Mouse (Mus musculus): ENCODE results near the gene Tns3. TPM values are rescaled to one million over a fixed set of nuclear protein-coding genes. Genes with fewer than 3 reads are reported as not detected.

Tns3 gene
- total RNA-seq, 2 experiments from 2014 or later, result 33.6 to 40.1 TPM

- intact Hi-C loops (cut with DNase I), result no loop called here
- DNase-seq (ENCODE audit: extremely low spot score in 1 of 2, low spot score in 2 of 2), result no peak
- no peak for TF ChIP-seq CTCF (IDR thresholded peaks at IDR 0.05)
- Histone ChIP-seq H3K4me3 (no peak overlapping the region), H3K27ac (no peak overlapping the region)
These were observed 192.8 kb downstream of the Tns3 start for GRCm38 (mm10) chr11:8471535-8471934.

DNA sequence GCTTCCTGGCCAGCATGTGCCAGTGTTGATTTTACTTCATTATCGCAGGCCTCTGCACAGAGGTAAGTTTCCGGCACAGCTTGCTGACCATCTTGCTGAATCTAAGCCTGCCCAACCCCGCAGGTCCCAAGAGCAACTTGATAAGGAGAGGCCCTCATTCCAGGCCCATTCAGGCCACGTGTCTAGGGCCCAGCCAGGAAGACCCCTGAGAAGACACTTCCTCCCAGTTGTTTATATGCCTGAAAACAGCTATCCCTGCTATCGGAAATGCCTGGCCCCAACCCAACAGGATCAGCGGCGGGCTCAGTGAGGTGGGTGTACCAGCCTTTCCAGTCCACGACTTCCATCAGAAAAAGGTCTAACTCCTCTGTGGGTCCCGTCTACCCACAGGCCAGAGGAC is 194.8 kb downstream of the Tns3 start:
- H3K4me3 ChIP-seq, result no peak overlapping the region
- no peak for TF ChIP-seq CTCF (IDR thresholded peaks at IDR 0.05)
- DNase-seq (ENCODE audit: extremely low spot score in 1 of 2, low spot score in 2 of 2), result no peak
- intact Hi-C loops (cut with DNase I), result loop anchor here (2.0 kb wide), 1 partner anchor 53 kb away; no protein-coding TSS in a partner anchor
- no peak overlapping the region; the same call in 1 of the 2 replicates for H3K27ac ChIP-seq

DNA sequence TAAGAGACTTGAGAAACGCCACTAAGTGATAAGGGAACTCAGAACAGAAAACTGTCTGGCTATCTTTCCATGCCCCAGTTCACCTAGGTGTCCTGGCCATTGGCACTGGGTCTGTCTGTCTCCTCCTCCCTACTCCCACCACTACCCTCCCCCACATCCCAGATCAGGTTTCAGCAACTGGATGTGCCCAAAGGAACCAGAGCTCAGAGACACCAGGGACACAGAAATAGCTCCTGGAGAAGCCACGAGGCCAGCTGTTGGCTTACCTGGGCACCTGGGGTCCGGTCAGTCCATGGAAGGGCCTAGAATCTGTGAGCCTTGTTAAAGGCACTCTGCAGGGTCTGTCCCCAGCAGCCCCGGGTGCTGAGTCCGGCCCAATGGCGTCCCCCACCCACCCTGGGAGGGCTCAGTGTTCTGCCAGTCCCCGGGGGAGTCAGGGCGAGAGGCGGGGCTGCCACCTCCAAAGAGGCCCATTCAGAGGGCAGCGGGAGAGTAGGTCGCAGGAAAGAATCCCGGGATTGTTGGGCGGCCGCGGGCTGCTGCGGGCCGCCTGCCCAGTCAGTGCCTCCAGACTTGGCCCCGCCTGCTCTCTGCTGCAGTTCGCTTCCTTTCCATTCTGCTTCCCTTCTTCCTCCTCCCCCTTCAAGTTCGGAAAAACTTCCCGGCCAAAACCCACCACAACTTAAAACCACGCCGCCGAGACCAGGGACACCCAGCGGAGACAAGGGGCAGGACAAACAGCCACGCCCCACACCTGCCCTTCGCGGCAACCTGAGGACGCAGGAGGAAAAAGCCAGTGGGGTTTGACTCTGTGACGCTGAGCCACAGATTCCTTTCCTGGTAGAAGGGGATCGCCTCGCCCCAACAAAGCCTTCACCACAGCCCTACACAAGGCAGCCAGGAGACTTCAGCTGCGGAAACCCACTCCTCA is 195.9 kb downstream of the Tns3 start:
- Histone ChIP-seq H3K27ac (peak overlapping the region; percentile 83), H3K4me3 (peak overlapping the region; percentile 46)
- TF ChIP-seq CTCF (IDR thresholded peaks at IDR 0.05), result no peak
- intact Hi-C loops (cut with DNase I), result loop anchor here (2.0 kb wide), 1 partner anchor 54 kb away; no protein-coding TSS in a partner anchor
- DNase-seq (ENCODE audit: extremely low spot score in 1 of 2, low spot score in 2 of 2), result peak; percentile 58 to 76

DNA sequence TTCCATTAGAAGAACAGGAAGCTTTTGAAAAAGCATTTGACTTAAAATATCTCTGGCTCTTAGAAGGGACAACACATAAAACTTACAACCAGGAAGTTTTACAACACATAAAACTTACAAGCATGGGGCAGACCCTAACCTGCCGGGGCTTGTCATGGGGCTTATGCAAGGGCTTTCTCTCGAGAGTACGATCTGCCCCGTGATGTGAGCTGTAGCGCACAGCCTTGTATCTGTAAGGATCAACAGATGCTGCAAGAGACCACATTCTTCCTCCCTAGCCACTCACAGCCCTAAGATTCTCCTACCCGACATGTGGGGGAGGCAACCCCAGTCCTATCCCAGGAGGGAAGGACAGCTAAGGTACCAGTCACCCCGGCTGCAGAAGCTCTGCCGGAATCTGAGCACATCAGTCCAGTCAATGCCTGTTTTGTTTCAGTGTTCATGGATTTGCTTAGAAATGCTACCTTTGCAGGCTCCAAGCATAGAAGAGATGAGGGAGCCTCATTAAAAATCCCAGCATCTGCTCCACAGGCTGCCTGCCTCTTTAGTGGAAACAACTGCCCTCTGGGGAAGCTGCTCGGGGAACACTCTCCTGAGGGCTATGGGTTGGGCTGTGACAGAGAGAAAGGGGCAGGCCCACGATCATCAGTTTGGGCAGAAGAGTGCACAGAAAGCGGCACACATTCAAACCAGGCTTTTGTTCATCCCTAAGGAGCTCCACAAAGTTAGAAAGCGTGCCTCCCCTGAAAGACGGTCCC is 196.8 kb downstream of the Tns3 start:
- Histone ChIP-seq H3K27ac (peak overlapping the region; percentile 83), H3K4me3 (peak overlapping the region; percentile 46)
- intact Hi-C loops (cut with DNase I), result loop anchor here (2.0 kb wide), 1 partner anchor 55 kb away; no protein-coding TSS in a partner anchor
- TF ChIP-seq CTCF (IDR thresholded peaks at IDR 0.05), result no peak
- no peak for DNase-seq (ENCODE audit: extremely low spot score in 1 of 2, low spot score in 2 of 2)

DNA sequence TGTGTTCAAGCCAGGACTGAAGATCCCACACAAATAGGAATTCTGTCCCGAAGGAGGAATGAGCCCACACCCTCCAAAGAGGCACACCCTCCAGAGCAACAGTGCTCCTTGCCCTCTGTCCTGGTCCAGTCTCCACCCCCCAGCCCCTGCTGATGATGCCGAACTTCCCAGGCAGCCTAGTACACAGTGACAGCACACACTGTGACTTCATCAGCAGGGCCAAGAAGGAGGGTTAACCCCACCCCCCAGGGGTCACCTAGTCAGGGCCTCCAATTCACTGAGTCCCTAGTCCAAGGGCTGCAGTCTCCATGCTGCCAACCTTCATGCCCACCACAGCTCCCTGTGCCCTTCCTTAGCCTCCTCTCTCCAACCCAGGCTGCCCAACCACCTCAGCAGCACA is 200.5 kb downstream of the Tns3 start:
- H3K27ac ChIP-seq, result no peak overlapping the region
- H3K4me3 ChIP-seq, result no peak overlapping the region
- no peak for TF ChIP-seq CTCF (IDR thresholded peaks at IDR 0.05)
- intact Hi-C loops (cut with DNase I), result no loop called here
- DNase-seq (ENCODE audit: extremely low spot score in 1 of 2, low spot score in 2 of 2), result no peak

- no peak for TF ChIP-seq CTCF (IDR thresholded peaks at IDR 0.05)
- DNase-seq (ENCODE audit: extremely low spot score in 1 of 2, low spot score in 2 of 2), result no peak
- intact Hi-C loops (cut with DNase I), result no loop called here
- Histone ChIP-seq H3K27ac (no peak overlapping the region), H3K4me3 (no peak overlapping the region)
These were observed 201.4 kb downstream of the Tns3 start for GRCm38 (mm10) chr11:8462827-8463405.

DNA sequence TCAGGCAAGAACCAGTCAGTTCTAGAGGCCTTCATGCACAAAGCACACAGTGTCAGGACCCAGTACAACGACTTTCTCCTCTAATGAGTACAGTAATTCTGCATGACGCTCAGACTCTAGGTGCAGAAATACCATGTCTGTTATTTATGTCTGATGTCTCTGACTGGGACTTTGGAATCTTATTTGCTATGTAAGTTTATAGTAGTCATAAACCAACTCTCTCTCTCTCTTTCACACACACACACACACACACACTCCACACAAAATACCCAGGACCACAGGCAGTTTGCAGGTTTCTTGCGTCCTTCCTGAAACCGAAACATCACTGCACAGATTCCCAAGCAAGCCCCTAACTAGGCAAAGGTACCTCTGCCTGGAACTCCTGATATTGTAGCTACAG is 203.5 kb downstream of the Tns3 start:
- intact Hi-C loops (cut with DNase I), result no loop called here
- no peak overlapping the region for H3K27ac ChIP-seq
- no peak for TF ChIP-seq CTCF (IDR thresholded peaks at IDR 0.05)
- H3K4me3 ChIP-seq, result no peak overlapping the region
- DNase-seq (ENCODE audit: extremely low spot score in 1 of 2, low spot score in 2 of 2), result no peak

GRCm38 (mm10) chr11:8457951-8458350 is 206.4 kb downstream of the Tns3 start:
- DNase-seq (ENCODE audit: extremely low spot score in 1 of 2, low spot score in 2 of 2), result no peak
- intact Hi-C loops (cut with DNase I), result no loop called here
- no peak for TF ChIP-seq CTCF (IDR thresholded peaks at IDR 0.05)

DNA sequence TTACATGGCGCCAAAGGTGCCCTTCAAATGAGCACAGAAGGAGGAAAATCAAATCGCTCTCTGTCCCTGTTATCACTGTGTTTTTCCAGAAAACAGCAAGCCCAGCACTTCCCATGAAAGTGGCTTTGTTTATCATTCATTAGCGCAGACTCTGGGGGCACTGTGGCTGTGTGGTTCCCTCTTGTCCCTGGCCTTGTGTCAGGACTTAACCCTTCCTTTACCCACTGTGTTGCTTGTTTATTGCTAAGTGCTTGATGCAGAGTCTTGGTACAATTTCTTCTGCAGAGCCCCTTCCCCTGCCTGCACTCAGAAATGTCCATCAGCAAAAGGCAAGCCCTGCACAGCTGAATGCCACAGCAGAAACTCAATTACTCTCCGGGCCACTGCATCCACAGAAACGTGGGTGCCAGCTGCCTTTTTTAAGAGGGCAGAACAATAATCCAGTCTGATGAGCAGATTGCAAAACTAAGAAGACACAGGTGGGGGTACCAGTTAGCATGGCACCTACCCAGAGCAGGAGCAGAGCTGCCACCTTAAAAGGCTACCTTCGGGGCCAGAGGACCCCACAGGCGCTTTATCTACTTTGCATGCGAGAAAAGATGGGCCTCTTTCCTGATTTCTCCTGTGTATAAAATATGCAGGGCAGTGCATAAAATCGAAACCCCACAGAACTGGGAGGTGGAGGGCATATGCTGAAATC is 207.6 kb downstream of the Tns3 start:
- TF ChIP-seq CTCF (IDR thresholded peaks at IDR 0.05), result no peak; the same call in 1 of the 2 replicates
- no peak overlapping the region for H3K4me3 ChIP-seq
- intact Hi-C loops (cut with DNase I), result no loop called here
- DNase-seq (ENCODE audit: extremely low spot score in 1 of 2, low spot score in 2 of 2), result no peak
- H3K27ac ChIP-seq, result peak overlapping the region; percentile 69

More at GRCm38 (mm10) chr11:8457951-8458350, 206.4 kb downstream of the Tns3 start:
- Histone ChIP-seq H3K27ac (peak overlapping the region; percentile 69; the same call in 1 of the 2 replicates), H3K4me3 (no peak overlapping the region)

- no peak for DNase-seq (ENCODE audit: extremely low spot score in 1 of 2, low spot score in 2 of 2)
- TF ChIP-seq CTCF (IDR thresholded peaks at IDR 0.05), result no peak
- intact Hi-C loops (cut with DNase I), result no loop called here
- H3K4me3 ChIP-seq, result no peak overlapping the region
- no peak overlapping the region; the same call in 1 of the 2 replicates for H3K27ac ChIP-seq
These were observed 208.7 kb downstream of the Tns3 start for GRCm38 (mm10) chr11:8455650-8456049.

DNA sequence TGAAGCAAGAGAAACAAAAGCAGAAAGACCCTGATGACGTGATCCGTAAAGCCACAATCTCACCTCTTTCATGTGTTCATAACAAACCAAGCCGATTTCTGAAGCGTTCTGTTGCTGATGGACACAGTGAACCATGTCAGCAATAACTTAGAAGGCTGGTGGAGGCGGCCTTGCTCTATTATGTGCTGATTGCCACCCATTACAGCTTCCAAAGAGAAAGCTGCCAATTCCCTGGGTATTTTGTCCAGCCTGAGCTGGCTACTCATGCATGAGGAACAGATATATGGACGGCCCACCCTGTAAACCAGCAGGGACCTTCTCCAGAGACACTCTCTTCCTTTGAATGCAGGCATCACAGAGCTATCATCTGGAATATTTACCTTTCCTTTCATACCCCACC is 211.1 kb downstream of the Tns3 start:
- intact Hi-C loops (cut with DNase I), result no loop called here
- no peak for TF ChIP-seq CTCF (IDR thresholded peaks at IDR 0.05)
- Histone ChIP-seq H3K4me3 (no peak overlapping the region), H3K27ac (no peak overlapping the region)
- DNase-seq (ENCODE audit: extremely low spot score in 1 of 2, low spot score in 2 of 2), result no peak

Measured in left cerebral cortex, adult 2 months (tissue).